Comparison of ENCODE assay signal across 7 mouse cellular contexts in genomic region chr4:147935904-147936303, GRCm38 (mm10). TPM values are rescaled to one million over a fixed set of nuclear protein-coding genes. Genes with fewer than 3 reads are reported as not detected.
DNase-seq lines count a peak whose midpoint lies in the region; ATAC-seq and TF ChIP-seq lines count a peak whose summit lies in the region.

No protein-coding gene starts in this region.

- H3K4me2 ChIP-seq in lung, postnatal 0 days (replicated peaks; ENCODE audit: low read depth, low read length) = peak overlapping the region; percentile 81
- peak overlapping the region; percentile 50 for H3K4me2 ChIP-seq in limb, embryonic 14.5 days (replicated peaks; ENCODE audit: low read depth, low read length, severe bottlenecking)
- H3K4me2 ChIP-seq in stomach, embryonic 15.5 days = peak overlapping the region; percentile 93

- peak overlapping the region; percentile 76 for H3K9ac ChIP-seq in lung, postnatal 0 days (replicated peaks; ENCODE audit: low read depth)
- H3K9ac ChIP-seq in limb, embryonic 14.5 days (ENCODE audit: low read depth, low read length, severe bottlenecking) = peak overlapping the region; percentile 87
- H3K9ac ChIP-seq in stomach, embryonic 15.5 days = peak overlapping the region; percentile 73; the same call in 1 of the 2 replicates

- no peak for TF ChIP-seq POLR2A in limb, embryonic 14.5 days (IDR thresholded peaks at IDR 0.05; ENCODE audit: borderline replicate concordance, extremely low read depth, insufficient read depth, insufficient read length)

- peaks cover 3% of the 10 kb centered on the region; the same call in 1 of the 2 replicates for H3K4me1 ChIP-seq in lung, postnatal 0 days (ENCODE audit: insufficient read depth, low read depth, low read length)
- peaks cover 46% of the 10 kb centered on the region for H3K4me1 ChIP-seq in forebrain, embryonic 10.5 days
- peaks cover 52% of the 10 kb centered on the region for H3K4me1 ChIP-seq in limb, embryonic 14.5 days (ENCODE audit: control insufficient read depth, insufficient read depth, low read length)
- H3K4me1 ChIP-seq in stomach, embryonic 15.5 days = peaks cover 22% of the 10 kb centered on the region

- H3K27me3 ChIP-seq in lung, postnatal 0 days (replicated peaks; ENCODE audit: insufficient read depth, low read length) = no peaks in the 10 kb centered on the region
- peaks cover 12% of the 10 kb centered on the region for H3K27me3 ChIP-seq in forebrain, embryonic 10.5 days (ENCODE audit: poor library complexity, severe bottlenecking)
- H3K27me3 ChIP-seq in limb, embryonic 14.5 days (ENCODE audit: control insufficient read depth, insufficient read depth, low read length) = no peaks in the 10 kb centered on the region
- H3K27me3 ChIP-seq in stomach, embryonic 15.5 days (replicated peaks) = no peaks in the 10 kb centered on the region

- no peak for ATAC-seq in lung, postnatal 0 days
- no peak for ATAC-seq in limb, embryonic 14.5 days (ENCODE audit: low FRiP score, low read depth)
- ATAC-seq in stomach, embryonic 15.5 days (ENCODE audit: insufficient read depth, low FRiP score, low read depth) = no peak

- no peaks in the 10 kb centered on the region for H3K9me3 ChIP-seq in lung, postnatal 0 days (ENCODE audit: low read length)
- H3K9me3 ChIP-seq in forebrain, embryonic 10.5 days = no peaks in the 10 kb centered on the region
- H3K9me3 ChIP-seq in limb, embryonic 14.5 days (ENCODE audit: control insufficient read depth, low read length) = no peaks in the 10 kb centered on the region
- no peaks in the 10 kb centered on the region for H3K9me3 ChIP-seq in stomach, embryonic 15.5 days

- TF ChIP-seq CTCF in lung, postnatal 0 days (IDR thresholded peaks at IDR 0.05) = no peak

- WGBS in lung, postnatal 0 days = 13% methylated on average over 9 of the region's 9 CpGs
- 23% methylated on average over 9 of the region's 9 CpGs for WGBS in forebrain, embryonic 10.5 days
- 20% methylated on average over 9 of the region's 9 CpGs for WGBS in limb, embryonic 14.5 days
- WGBS in stomach, embryonic 15.5 days = 17% methylated on average over 9 of the region's 9 CpGs

- no peak for DNase-seq in lung, postnatal 0 days (ENCODE audit: low spot score)
- no peak for DNase-seq in lung, postnatal 25 days (ENCODE audit: low spot score)
- no peak for DNase-seq in forebrain, embryonic 10.5 days (ENCODE audit: extremely low spot score, low spot score)
- no peak for DNase-seq in limb, embryonic 14.5 days (ENCODE audit: low spot score)
- DNase-seq in cerebellum, postnatal 36 days = no peak
- no peak for DNase-seq in spleen, adult 18-20 months

- H3K27ac ChIP-seq in lung, postnatal 0 days (ENCODE audit: low read length) = peak overlapping the region; percentile 78; the same call in 1 of the 2 replicates
- H3K27ac ChIP-seq in forebrain, embryonic 10.5 days = peak overlapping the region; percentile 86
- peak overlapping the region; percentile 77; the same call in 1 of the 2 replicates for H3K27ac ChIP-seq in limb, embryonic 14.5 days (replicated peaks; ENCODE audit: low read depth, low read length)
- H3K27ac ChIP-seq in stomach, embryonic 15.5 days = 0 out of 2 replicates have a peak overlapping the region, but pooled peaks have one; percentile 77

- H3K36me3 ChIP-seq in lung, postnatal 0 days (ENCODE audit: insufficient read depth, low read length) = no peaks in the 10 kb centered on the region
- H3K36me3 ChIP-seq in forebrain, embryonic 10.5 days (replicated peaks) = peaks cover 7% of the 10 kb centered on the region
- H3K36me3 ChIP-seq in limb, embryonic 14.5 days (ENCODE audit: control insufficient read depth, insufficient read depth, low read length) = peaks cover 16% of the 10 kb centered on the region
- no peaks in the 10 kb centered on the region; the same call in 1 of the 2 replicates for H3K36me3 ChIP-seq in stomach, embryonic 15.5 days

- TF ChIP-seq EP300 in lung, postnatal 0 days (IDR thresholded peaks at IDR 0.05) = no peak

- peak overlapping the region; percentile 74 for H3K4me3 ChIP-seq in lung, postnatal 0 days (ENCODE audit: low read depth, low read length)
- H3K4me3 ChIP-seq in forebrain, embryonic 10.5 days = peak overlapping the region; percentile 77
- H3K4me3 ChIP-seq in limb, embryonic 14.5 days (replicated peaks; ENCODE audit: low read length) = peak overlapping the region; percentile 71
- peak overlapping the region; percentile 77 for H3K4me3 ChIP-seq in stomach, embryonic 15.5 days (replicated peaks)

RNA-seq across cellular contexts. Expression of gene Plod1, which starts 0.7 kb away (rescaled TPM):
- 40.8 and 43.2 TPM in 2 replicates for polyA plus RNA-seq in lung, postnatal 0 days (2015; fragmentation: Nextera tagmentation; extraction: Ambion mirVana)
- 20.9 and 23.0 TPM in 2 replicates for polyA plus RNA-seq in forebrain, embryonic 10.5 days (2016; fragmentation: Nextera tagmentation; extraction: Ambion mirVana)
- polyA plus RNA-seq in limb, embryonic 14.5 days (2012; rRNA removed) = 104 and 129 TPM in 2 replicates
- 93.0 and 103 TPM in 2 replicates for polyA plus RNA-seq in limb, embryonic 14.5 days (2014; fragmentation: Nextera tagmentation; extraction: Ambion mirVana)
- 43.7 and 47.9 TPM in 2 replicates for polyA plus RNA-seq in stomach, embryonic 15.5 days (2015; fragmentation: Nextera tagmentation; extraction: Ambion mirVana)

RNA-seq across cellular contexts. Expression of gene 2510039O18Rik, which starts 4.8 kb away (rescaled TPM):
- 16.4 and 16.5 TPM in 2 replicates for polyA plus RNA-seq in lung, postnatal 0 days (2015; fragmentation: Nextera tagmentation; extraction: Ambion mirVana)
- 9.0 and 9.2 TPM in 2 replicates for polyA plus RNA-seq in forebrain, embryonic 10.5 days (2016; fragmentation: Nextera tagmentation; extraction: Ambion mirVana)
- 63.2 and 88.2 TPM in 2 replicates for polyA plus RNA-seq in limb, embryonic 14.5 days (2012; rRNA removed)
- 25.9 and 29.9 TPM in 2 replicates for polyA plus RNA-seq in limb, embryonic 14.5 days (2014; fragmentation: Nextera tagmentation; extraction: Ambion mirVana)
- polyA plus RNA-seq in stomach, embryonic 15.5 days (2015; fragmentation: Nextera tagmentation; extraction: Ambion mirVana) = 17.4 and 17.7 TPM in 2 replicates

RNA-seq across cellular contexts. Expression of gene Mfn2, which starts 31.4 kb away (rescaled TPM):
- 19.7 and 22.5 TPM in 2 replicates for polyA plus RNA-seq in lung, postnatal 0 days (2015; fragmentation: Nextera tagmentation; extraction: Ambion mirVana)
- 42.9 and 43.4 TPM in 2 replicates for polyA plus RNA-seq in forebrain, embryonic 10.5 days (2016; fragmentation: Nextera tagmentation; extraction: Ambion mirVana)
- 29.6 and 33.4 TPM in 2 replicates for polyA plus RNA-seq in limb, embryonic 14.5 days (2012; rRNA removed)
- 29.8 and 30.2 TPM in 2 replicates for polyA plus RNA-seq in limb, embryonic 14.5 days (2014; fragmentation: Nextera tagmentation; extraction: Ambion mirVana)
- 32.1 and 37.8 TPM in 2 replicates for polyA plus RNA-seq in stomach, embryonic 15.5 days (2015; fragmentation: Nextera tagmentation; extraction: Ambion mirVana)

RNA-seq across cellular contexts. Expression of gene Nppb, which starts 49.7 kb away (rescaled TPM):
- not detected in 2 replicates for polyA plus RNA-seq in lung, postnatal 0 days (2015; fragmentation: Nextera tagmentation; extraction: Ambion mirVana)
- polyA plus RNA-seq in forebrain, embryonic 10.5 days (2016; fragmentation: Nextera tagmentation; extraction: Ambion mirVana) = not detected in 2 replicates
- polyA plus RNA-seq in limb, embryonic 14.5 days (2012; rRNA removed) = 0.11 TPM in 1 of 2 replicates, not detected in the other
- polyA plus RNA-seq in limb, embryonic 14.5 days (2014; fragmentation: Nextera tagmentation; extraction: Ambion mirVana) = 0.44 TPM in 1 of 2 replicates, not detected in the other
- polyA plus RNA-seq in stomach, embryonic 15.5 days (2015; fragmentation: Nextera tagmentation; extraction: Ambion mirVana) = 0.23 TPM in 1 of 2 replicates, not detected in the other
